Mouse (Mus musculus) adrenal gland, postnatal 4 days (tissue): ENCODE results near the gene Speg. TPM values are rescaled to one million over a fixed set of nuclear protein-coding genes. Genes with fewer than 3 reads are reported as not detected.

Experiments
- DNase-seq, 2 experiments: peaks; one replicate each; pipeline ENCODE4 v3.0.0; 2021 to 2022; ENCODE audit warnings: low spot score in 2 of 2, mixed read lengths in 2 of 2
- total RNA-seq, 2 experiments: library from RNA; stranded (reverse); gene quantifications; 2 replicates each; pipeline ENCODE4 v1.2.3; 2021

Gene Speg
- total RNA-seq, 2 experiments from 2014 or later = 32.4 to 33.7 TPM

GRCm38 (mm10) chr1:75363868-75364267 lies 11.2 kb upstream of the Speg start:
- no peak for DNase-seq

- no peak for DNase-seq
Observed at GRCm38 (mm10) chr1:75365510-75366137, 9.5 kb upstream of the Speg start.

GRCm38 (mm10) chr1:75369360-75369983 lies 5.6 kb upstream of the Speg start:
- no peak for DNase-seq

GRCm38 (mm10) chr1:75369984-75370660 lies 5.0 kb upstream of the Speg start:
- DNase-seq = no peak

- DNase-seq = peak in 1 of 2 experiments; percentile 45
Observed at GRCm38 (mm10) chr1:75371317-75372095, 3.6 kb upstream of the Speg start.

- no peak for DNase-seq
Observed at GRCm38 (mm10) chr1:75372450-75372849, 2.6 kb upstream of the Speg start.

GRCm38 (mm10) chr1:75373276-75373675 lies 1.8 kb upstream of the Speg start:
- DNase-seq = no peak

GRCm38 (mm10) chr1:75379196-75379595 lies 4.1 kb downstream of the Speg start:
- DNase-seq = no peak

- DNase-seq = no peak
Observed at GRCm38 (mm10) chr1:75379931-75380330, 4.8 kb downstream of the Speg start.

- no peak for DNase-seq
Observed at GRCm38 (mm10) chr1:75380951-75381350, 5.9 kb downstream of the Speg start.

GRCm38 (mm10) chr1:75381482-75382355 lies 6.6 kb downstream of the Speg start:
- DNase-seq = no peak

- no peak for DNase-seq
Observed at GRCm38 (mm10) chr1:75382356-75383071, 7.4 kb downstream of the Speg start.

- DNase-seq = no peak
Observed at GRCm38 (mm10) chr1:75384470-75385141, 9.5 kb downstream of the Speg start.

GRCm38 (mm10) chr1:75385142-75385730 lies 10.1 kb downstream of the Speg start:
- DNase-seq = no peak

- DNase-seq = no peak
Observed at GRCm38 (mm10) chr1:75386149-75386548, 11.1 kb downstream of the Speg start.

- DNase-seq = no peak
Observed at GRCm38 (mm10) chr1:75387469-75387928, 12.4 kb downstream of the Speg start.

GRCm38 (mm10) chr1:75387929-75388897 lies 13.1 kb downstream of the Speg start:
- no peak for DNase-seq
